Mouse (Mus musculus) erythroblast, embryonic 14.5 days (primary cell): ENCODE measurements around the gene Vwa3a.

Source experiments
- GATA1 ChIP-seq: IDR thresholded peaks from 2 replicates; pipeline ENCODE4 v1.6.1; 2012; ENCODE audit warnings: low read length, inconsistent platforms, mixed read lengths
- TAL1 ChIP-seq: IDR thresholded peaks from 3 replicates; pipeline ENCODE4 v1.6.1; 2012; ENCODE audit warnings: low read length, inconsistent platforms, mixed read lengths

DNA sequence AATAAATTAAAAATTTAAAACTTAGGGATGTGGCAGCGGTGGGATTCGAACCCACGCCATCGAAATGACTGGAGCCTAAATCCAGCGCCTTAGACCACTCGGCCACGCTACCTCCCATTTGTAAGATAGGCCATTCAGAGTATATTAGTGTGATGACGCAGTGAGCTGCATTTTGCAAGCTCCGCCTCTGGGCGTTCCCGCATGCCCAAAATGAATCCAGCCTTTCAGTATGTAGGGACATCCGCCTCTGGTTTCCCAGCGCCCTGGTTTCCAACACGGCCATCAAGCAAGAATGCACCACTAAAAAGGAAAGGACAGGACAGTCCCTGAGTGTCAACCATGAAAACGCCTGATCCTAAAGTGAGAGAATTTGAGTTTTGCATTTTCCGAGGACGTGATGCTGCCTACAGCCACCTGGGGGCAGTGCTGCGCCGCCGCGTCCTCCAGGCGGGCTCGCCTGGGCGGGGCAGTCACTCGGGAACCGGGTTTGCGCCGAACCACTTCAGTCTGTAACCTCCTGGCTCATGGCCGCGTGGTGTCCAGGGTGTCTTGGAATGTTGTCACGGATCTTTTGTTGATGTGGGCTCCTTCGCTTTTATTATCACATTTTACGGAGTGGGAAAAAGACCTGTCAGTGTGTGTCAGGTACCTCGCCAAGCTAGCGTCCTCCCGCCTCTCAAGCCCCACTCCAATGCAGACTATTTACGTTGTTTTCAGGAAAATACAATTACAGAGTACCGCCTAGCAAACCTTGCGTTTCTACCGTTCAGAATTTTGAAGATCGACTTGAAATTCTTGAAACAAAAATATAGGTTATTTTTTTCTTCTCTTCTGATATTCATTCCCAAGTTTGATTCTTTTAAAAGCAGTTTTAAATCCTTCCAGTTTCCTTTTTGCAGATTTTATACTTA is 96.6 kb downstream of the Vwa3a start:
- no peak for TF ChIP-seq GATA1
- TF ChIP-seq TAL1 = no peak
